Mouse (Mus musculus): ENCODE data around the gene Dtd2.

DNA sequence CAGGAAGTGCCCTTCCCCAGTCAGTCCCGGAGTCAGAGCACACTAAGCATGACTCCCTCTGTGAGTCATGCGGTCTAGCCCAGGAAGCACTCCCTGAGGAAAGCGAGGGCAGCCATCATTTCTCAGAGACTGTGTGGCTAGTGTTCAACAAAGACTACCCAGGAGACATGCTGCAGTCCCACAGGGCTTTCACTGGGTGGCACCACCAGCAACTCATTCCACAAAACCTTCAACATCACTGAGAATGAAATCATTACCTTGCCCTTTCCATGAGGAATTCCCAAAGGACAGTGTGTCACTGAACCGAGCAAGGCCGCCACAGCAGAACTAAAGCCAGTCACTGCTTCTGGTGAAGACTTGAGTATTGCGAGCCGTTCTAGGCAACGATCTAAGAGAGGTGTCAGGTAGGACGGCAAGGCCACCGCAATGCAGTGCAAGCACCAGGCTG lies 58.8 kb downstream of the Dtd2 start:
- no peak for TF ChIP-seq CTCF (IDR thresholded peaks at IDR 0.05; ENCODE audit: extremely low read depth, insufficient read length, insufficient replicate concordance, low read depth, low read length)
- no peak for TF ChIP-seq POLR2A (IDR thresholded peaks at IDR 0.05; ENCODE audit: low read depth, low read length)
